Mouse (Mus musculus) ES-Bruce4 (cell line): ENCODE data around the gene Tstd2. TPM values are rescaled to one million over a fixed set of nuclear protein-coding genes. Genes with fewer than 3 reads are reported as not detected.

Source experiments
- H3K27ac ChIP-seq: 2 replicates; pipeline ENCODE4 v1.5.1; 2012; ENCODE audit warnings: low read length, inconsistent platforms; ENCODE audit not compliant: insufficient read depth
- H3K27me3 ChIP-seq: 2 replicates; pipeline ENCODE4 v1.6.1; 2012; ENCODE audit warnings: mild to moderate bottlenecking, low read length, inconsistent platforms; ENCODE audit not compliant: control insufficient read depth, poor library complexity, insufficient read depth, severe bottlenecking
- H3K36me3 ChIP-seq: 2 replicates; pipeline ENCODE4 v1.6.1; 2012; ENCODE audit warnings: inconsistent platforms, mild to moderate bottlenecking, low read length, moderate library complexity; ENCODE audit not compliant: control insufficient read depth, poor library complexity, insufficient read depth, severe bottlenecking
- H3K4me1 ChIP-seq: one replicate; pipeline ENCODE4 v1.8.1; 2011; ENCODE audit warnings: low read length; ENCODE audit not compliant: control insufficient read depth, insufficient read depth
- H3K4me3 ChIP-seq: 2 replicates; pipeline ENCODE4 v1.5.1; 2011; ENCODE audit warnings: low read depth, mild to moderate bottlenecking, low read length
- H3K9ac ChIP-seq: 2 replicates; pipeline ENCODE4 v1.6.1; 2012; ENCODE audit warnings: low read depth, mild to moderate bottlenecking, inconsistent platforms; ENCODE audit not compliant: poor library complexity, severe bottlenecking
- H3K9me3 ChIP-seq: replicated peaks from 2 replicates; pipeline ENCODE4 v1.6.1; 2012; ENCODE audit warnings: mild to moderate bottlenecking, low read length, inconsistent platforms; ENCODE audit not compliant: control insufficient read depth, poor library complexity, insufficient read depth, severe bottlenecking
- CTCF ChIP-seq: IDR thresholded peaks from one replicate; pipeline ENCODE4 v1.8.1; 2011; ENCODE audit warnings: low read depth, low read length
- EP300 ChIP-seq: IDR thresholded peaks from 2 replicates; pipeline ENCODE4 v1.6.1; 2011; ENCODE audit warnings: low read depth, low read length; ENCODE audit not compliant: insufficient read depth
- POLR2A ChIP-seq: IDR thresholded peaks from one replicate; pipeline ENCODE4 v1.8.1; 2011; ENCODE audit warnings: low read length; ENCODE audit not compliant: insufficient read depth
- polyA plus RNA-seq: library from polyadenylated mRNA; stranded (reverse); fragments of >200 nt; gene quantifications from 2 replicates; pipeline ENCODE4 v1.2.4, GENCODE M21; 2011; ENCODE audit warnings: low read depth; ENCODE audit not compliant: missing spikeins, insufficient read depth, insufficient read length

The Tstd2 gene
- polyA plus RNA-seq, 1 experiment = 47.3 TPM

DNA sequence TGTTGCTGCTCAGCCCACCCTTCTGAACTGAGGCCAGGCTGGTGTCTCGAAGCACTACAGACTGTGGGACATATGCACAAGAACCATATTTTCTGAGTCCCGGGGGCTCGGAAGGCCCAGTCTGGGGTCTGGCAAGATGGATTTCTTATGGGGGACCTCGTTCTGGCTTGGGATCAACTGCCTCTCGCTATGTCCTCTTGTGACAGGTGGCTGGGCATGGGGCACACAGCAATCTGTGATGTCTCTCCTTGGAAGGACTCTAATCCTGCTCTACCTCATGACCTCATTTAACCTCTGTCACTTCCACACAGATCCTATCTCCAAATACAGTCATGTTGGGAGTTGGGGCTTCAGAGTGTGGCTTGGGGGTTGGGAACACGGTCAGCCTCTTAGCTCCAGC, 65.9 kb downstream of the Tstd2 start:
- no peak overlapping the region for H3K4me3 ChIP-seq

GRCm38 (mm10) chr4:46069851-46070482, 68.5 kb downstream of the Tstd2 start:
- TF ChIP-seq CTCF (no peak), EP300 (peak; percentile 97)
- H3K36me3 ChIP-seq = no peaks in the 10 kb centered on the region

More for the DNA sequence above, 65.9 kb downstream of the Tstd2 start:
- Histone ChIP-seq H3K9ac (no peak overlapping the region), H3K27me3 (no peaks in the 10 kb centered on the region), H3K27ac (no peak overlapping the region), H3K36me3 (no peaks in the 10 kb centered on the region), H3K4me1 (no peaks in the 10 kb centered on the region), H3K9me3 (no peaks in the 10 kb centered on the region)
- TF ChIP-seq EP300 (no peak), CTCF (no peak), POLR2A (no peak)

GRCm38 (mm10) chr4:46068573-46068972, 69.9 kb downstream of the Tstd2 start:
- H3K9ac ChIP-seq = no peak overlapping the region
- H3K9me3 ChIP-seq = no peaks in the 10 kb centered on the region
- H3K36me3 ChIP-seq = no peaks in the 10 kb centered on the region
- no peaks in the 10 kb centered on the region for H3K4me1 ChIP-seq
- TF ChIP-seq EP300 (no peak; the same call in 1 of the 2 replicates), POLR2A (no peak), CTCF (no peak)
- peak overlapping the region; percentile 13; the same call in 1 of the 2 replicates for H3K27ac ChIP-seq
- no peak overlapping the region for H3K4me3 ChIP-seq
- H3K27me3 ChIP-seq = no peaks in the 10 kb centered on the region

More at GRCm38 (mm10) chr4:46069851-46070482, 68.5 kb downstream of the Tstd2 start:
- Histone ChIP-seq H3K27me3 (no peaks in the 10 kb centered on the region), H3K9me3 (no peaks in the 10 kb centered on the region), H3K27ac (no peak overlapping the region), H3K4me3 (no peak overlapping the region), H3K9ac (no peak overlapping the region), H3K4me1 (no peaks in the 10 kb centered on the region)

GRCm38 (mm10) chr4:46068060-46068459, 70.4 kb downstream of the Tstd2 start:
- Histone ChIP-seq H3K27me3 (no peaks in the 10 kb centered on the region), H3K27ac (peak overlapping the region; percentile 13; the same call in 1 of the 2 replicates), H3K9ac (no peak overlapping the region), H3K9me3 (no peaks in the 10 kb centered on the region), H3K4me3 (no peak overlapping the region), H3K4me1 (no peaks in the 10 kb centered on the region), H3K36me3 (no peaks in the 10 kb centered on the region)
- no peak for TF ChIP-seq POLR2A

DNA sequence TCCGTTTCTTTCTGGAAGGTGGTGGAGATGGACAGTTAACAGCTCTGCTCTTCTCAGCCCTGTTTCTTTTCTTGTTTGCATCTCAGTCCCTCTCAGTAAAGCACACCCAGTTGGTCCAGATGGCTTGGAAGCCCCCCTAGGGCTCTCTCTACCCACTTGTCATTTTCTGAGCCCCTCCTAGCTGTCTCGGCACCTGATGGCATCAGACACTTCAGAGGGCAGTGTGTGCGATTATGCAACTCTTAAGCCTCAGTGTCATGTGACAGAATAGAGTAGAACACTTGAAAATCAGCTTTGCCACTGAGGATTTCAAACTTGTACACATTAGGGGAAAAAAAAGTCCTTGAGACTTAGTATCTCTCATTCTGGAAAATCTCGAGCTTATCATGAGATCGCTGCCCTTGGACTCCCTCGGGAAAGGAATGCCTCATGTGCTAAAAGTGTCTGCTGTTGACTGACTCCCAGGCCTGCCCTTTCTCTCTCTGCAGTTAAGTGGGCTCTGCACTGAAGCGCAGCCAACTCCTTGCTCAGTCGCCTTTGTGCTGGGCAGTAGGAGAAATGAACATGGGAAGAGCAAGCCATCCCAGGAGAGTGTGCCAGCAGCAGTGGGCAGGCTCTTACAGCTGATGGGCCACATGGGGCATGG, 72.7 kb downstream of the Tstd2 start:
- TF ChIP-seq EP300 (no peak), CTCF (no peak), POLR2A (no peak)
- Histone ChIP-seq H3K4me3 (no peak overlapping the region), H3K9ac (no peak overlapping the region), H3K9me3 (no peaks in the 10 kb centered on the region), H3K36me3 (no peaks in the 10 kb centered on the region), H3K27ac (no peak overlapping the region), H3K27me3 (no peaks in the 10 kb centered on the region), H3K4me1 (no peaks in the 10 kb centered on the region)

GRCm38 (mm10) chr4:46064961-46065360, 73.5 kb downstream of the Tstd2 start:
- Histone ChIP-seq H3K4me3 (no peak overlapping the region), H3K9me3 (no peaks in the 10 kb centered on the region), H3K9ac (no peak overlapping the region), H3K27ac (no peak overlapping the region), H3K27me3 (no peaks in the 10 kb centered on the region), H3K4me1 (no peaks in the 10 kb centered on the region), H3K36me3 (no peaks in the 10 kb centered on the region)
- TF ChIP-seq EP300 = no peak
- no peak for TF ChIP-seq CTCF
- TF ChIP-seq POLR2A = no peak

Other genes starting within 250 kb of the Tstd2 start
- gene Ccdc180, start 248.4 kb downstream of the Tstd2 start, polyA plus RNA-seq = 0.21 TPM in 1 of 2 replicates, not detected in the other
- gene Tdrd7, start 173.4 kb downstream of the Tstd2 start, polyA plus RNA-seq = 9.4 and 10.0 TPM in 2 replicates
- 0.72 TPM in 1 of 2 replicates, not detected in the other for gene Tmod1, start 99.8 kb downstream of the Tstd2 start, polyA plus RNA-seq
- gene Ncbp1, start 81 bp downstream of the Tstd2 start, polyA plus RNA-seq = 99.6 and 101 TPM in 2 replicates
- 20.1 and 21.3 TPM in 2 replicates for gene Xpa, start 57.6 kb upstream of the Tstd2 start, polyA plus RNA-seq
- 0.55 and 0.78 TPM in 2 replicates for gene Foxe1, start 204.9 kb upstream of the Tstd2 start, polyA plus RNA-seq